Comparison of ENCODE assay signal across 18 mouse cellular contexts in the genomic region with DNA sequence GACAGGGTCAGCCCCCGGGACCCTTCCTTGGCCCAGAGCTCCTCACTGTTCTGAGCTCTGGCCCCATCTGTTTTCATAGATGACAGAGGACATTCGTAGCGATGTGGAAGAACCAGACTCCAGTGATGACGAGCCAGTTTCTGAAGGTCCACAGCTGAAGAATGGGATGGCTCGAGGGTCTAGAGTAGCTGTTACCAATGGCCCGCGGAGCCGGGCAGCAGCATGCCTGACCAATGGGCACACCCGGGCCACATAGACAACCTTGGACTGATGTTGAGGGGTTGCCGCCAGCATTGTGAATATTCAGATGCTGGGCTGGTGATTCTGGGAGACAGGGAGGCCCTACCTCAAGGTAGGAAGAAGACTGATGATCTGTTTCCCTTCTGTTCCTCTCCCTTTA. TPM values are rescaled to one million over a fixed set of nuclear protein-coding genes. Genes with fewer than 3 reads are reported as not detected.
A peak's percentile ranks its signal among the peaks of the same experiment; 100 is the strongest.
DNase-seq lines count a peak whose midpoint lies in the region; ATAC-seq lines count a peak whose summit lies in the region.
"Had no signal": no experiment of that assay in that cellular context is flagged by ENCODE, and none has a peak within 500 bp of the region (broad histone marks: within the 10 kb centered on the region; RNA-seq: fewer than 3 reads in every experiment).

No protein-coding gene starts in this region.

- intact Hi-C loops in heart, postnatal 25 days (cut with DNase I) = no loop called here

- no peak overlapping the region for H3K9ac ChIP-seq in neural tube, embryonic 15.5 days (replicated peaks)
- H3K9ac ChIP-seq: embryonic facial prominence, embryonic 12.5 days; forebrain, embryonic 13.5 days; forebrain, embryonic 15.5 days; forebrain, postnatal 0 days had no signal

- no peak overlapping the region for H3K4me2 ChIP-seq in neural tube, embryonic 15.5 days
- H3K4me2 ChIP-seq: embryonic facial prominence, embryonic 12.5 days; forebrain, embryonic 13.5 days; forebrain, embryonic 15.5 days had no signal

- WGBS in neural tube, embryonic 15.5 days = 95% methylated on average over 10 of the region's 10 CpGs

- no peak for ATAC-seq in neural tube, embryonic 15.5 days (ENCODE audit: low FRiP score)
- ATAC-seq: forebrain, embryonic 13.5 days; forebrain, embryonic 15.5 days; forebrain, postnatal 0 days had no signal

- peak; percentile 78 for DNase-seq in heart, adult 11 months
- DNase-seq in heart, postnatal 25 days (ENCODE audit: low spot score) = no peak
- DNase-seq in neural tube, embryonic 10.5 days (ENCODE audit: extremely low spot score, low spot score) = peak; percentile 8
- no peak for DNase-seq in cerebellum, adult 18-20 months
- DNase-seq: adrenal gland, adult 2 months; adrenal gland, postnatal 10 days; adrenal gland, postnatal 25 days; cerebellum, adult 11 months; cerebellum, adult 2 months; cerebellum, adult 9-10 months; cerebellum, postnatal 10 days; cerebellum, postnatal 25 days; forebrain, postnatal 0 days had no signal

- H3K27ac ChIP-seq in neural tube, embryonic 15.5 days (replicated peaks) = no peak overlapping the region
- H3K27ac ChIP-seq: embryonic facial prominence, embryonic 10.5 days; embryonic facial prominence, embryonic 12.5 days; forebrain, embryonic 13.5 days; forebrain, embryonic 15.5 days had no signal

- H3K4me3 ChIP-seq in neural tube, embryonic 15.5 days (replicated peaks) = no peak overlapping the region
- H3K4me3 ChIP-seq: embryonic facial prominence, embryonic 10.5 days; embryonic facial prominence, embryonic 12.5 days; forebrain, embryonic 13.5 days; forebrain, embryonic 15.5 days had no signal

- no peaks in the 10 kb centered on the region for H3K9me3 ChIP-seq in neural tube, embryonic 15.5 days (replicated peaks)
- H3K9me3 ChIP-seq: embryonic facial prominence, embryonic 10.5 days; embryonic facial prominence, embryonic 12.5 days; forebrain, embryonic 13.5 days; forebrain, embryonic 15.5 days had no signal

- no peaks in the 10 kb centered on the region for H3K4me1 ChIP-seq in neural tube, embryonic 15.5 days
- H3K4me1 ChIP-seq: embryonic facial prominence, embryonic 10.5 days; embryonic facial prominence, embryonic 12.5 days; forebrain, embryonic 13.5 days; forebrain, embryonic 15.5 days had no signal

- peaks cover 58% of the 10 kb centered on the region for H3K36me3 ChIP-seq in neural tube, embryonic 15.5 days

- no peaks in the 10 kb centered on the region for H3K27me3 ChIP-seq in neural tube, embryonic 15.5 days (replicated peaks)
- H3K27me3 ChIP-seq: embryonic facial prominence, embryonic 12.5 days; forebrain, embryonic 13.5 days; forebrain, embryonic 15.5 days had no signal

RNA-seq across cellular contexts. Expression of gene Cers4, which starts 30.7 kb away (rescaled TPM):
- total RNA-seq in heart, postnatal 25 days (2021) = 10 to 100 TPM; 37.1 to 42.5 TPM
- polyA plus RNA-seq in neural tube, embryonic 15.5 days (2015; fragmentation: Nextera tagmentation; extraction: Ambion mirVana) = 45.2 and 51.0 TPM in 2 replicates

Comparison
In these comparisons a context has a peak if more than half of its experiments do, and no peak if none do; other contexts are left out.
1. DNase-seq: peak in heart, adult 11 months (single experiment) and neural tube, embryonic 10.5 days (single experiment); none in heart, postnatal 25 days (single experiment) and cerebellum, adult 18-20 months (0 of 2).